Mouse (Mus musculus) bone marrow, adult 2 months (tissue): ENCODE measurements around the gene Olfr1359. TPM values are rescaled to one million over a fixed set of nuclear protein-coding genes. Genes with fewer than 3 reads are reported as not detected.
A peak's percentile ranks its signal among the peaks of the same experiment; 100 is the strongest.
"Not testable (repeated sequence)": the region's sequence is repeated elsewhere in the genome, so short reads cannot be mapped to it uniquely, and the experiment has no call there.

Experiments used
- H3K27ac ChIP-seq: fragments of 200-500 bp; 2 replicates; pipeline ENCODE4 v1.5.1; 2012; ENCODE audit warnings: low read depth, mild to moderate bottlenecking, control low read depth, inconsistent platforms, low read length; ENCODE audit not compliant: control insufficient read depth, poor library complexity, insufficient read depth
- H3K4me1 ChIP-seq: fragments of 200-500 bp; 2 replicates; pipeline ENCODE4 v1.6.1; 2011; ENCODE audit warnings: low read length; ENCODE audit not compliant: control insufficient read depth, insufficient read depth
- H3K4me3 ChIP-seq: fragments of 200-500 bp; replicated peaks from 2 replicates; pipeline ENCODE3; 2011; ENCODE audit warnings: mild to moderate bottlenecking, low read depth, low read length, control low read depth; ENCODE audit not compliant: control insufficient read depth
- CTCF ChIP-seq: fragments of 200-500 bp; IDR thresholded peaks from 2 replicates; pipeline ENCODE4 v1.5.1; 2011; ENCODE audit warnings: low read length, control low read depth; ENCODE audit not compliant: control insufficient read depth, insufficient read depth
- POLR2A ChIP-seq: fragments of 200-500 bp; IDR thresholded peaks from 2 replicates; pipeline ENCODE4 v1.6.1; 2011; ENCODE audit warnings: low read depth, mild to moderate bottlenecking, control low read depth, low read length, borderline replicate concordance; ENCODE audit not compliant: control insufficient read depth
- WGBS: fragments of 180-500 bp; shearing (Covaris S2); methylation state at CpG from one replicate; pipeline ENCODE4 v1.1.7; 2018; 5-methylcytosine and 5-hydroxymethylcytosine counted together
- polyA plus RNA-seq: library from polyadenylated mRNA; stranded (reverse); fragments of >200 nt; gene quantifications from 2 replicates; pipeline ENCODE4 v1.2.4, GENCODE M21; 2011; ENCODE audit warnings: low replicate concordance; ENCODE audit not compliant: missing spikeins, insufficient read depth, insufficient read length

Olfr1359 gene
- polyA plus RNA-seq, 1 experiment, result not detected

- H3K4me1 ChIP-seq, result not testable (repeated sequence)
- peak; percentile 96 for TF ChIP-seq POLR2A
- H3K4me3 ChIP-seq, result peak within 1 kb of the TSS; percentile 82
- WGBS, result under 1% methylated on average over 37 of the region's 37 CpGs
- H3K27ac ChIP-seq, result peak within 1 kb of the TSS; percentile 97
These were observed 24.0 kb downstream of the Olfr1359 start, which contains the start of gene Hist1h2bm for GRCm38 (mm10) chr13:21721757-21722372. Gene Hist1h2bm (plus strand): TSS chr13:21722044.

DNA sequence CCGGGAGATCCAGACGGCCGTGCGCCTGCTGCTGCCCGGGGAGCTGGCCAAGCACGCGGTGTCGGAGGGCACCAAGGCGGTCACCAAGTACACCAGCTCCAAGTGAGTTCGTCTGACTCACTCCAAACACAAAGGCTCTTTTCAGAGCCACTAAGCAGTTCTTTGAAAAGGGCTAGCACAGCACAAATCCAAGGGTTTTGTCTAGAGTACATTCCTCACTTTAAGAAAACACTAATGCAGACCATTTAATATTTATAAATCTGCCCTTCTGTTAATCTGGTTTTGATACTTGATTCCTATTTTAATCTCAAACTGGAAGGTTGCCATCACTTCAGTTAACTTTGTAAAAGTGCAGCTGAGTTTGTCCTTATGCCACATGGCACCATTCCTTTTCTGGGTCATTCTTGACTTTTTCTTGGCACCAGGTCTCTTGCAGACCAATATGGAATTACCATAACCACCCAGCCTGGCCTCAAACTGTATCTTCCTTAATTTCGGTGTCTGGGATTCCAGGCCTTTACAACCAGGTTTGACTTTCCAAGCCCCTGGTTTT, 24.5 kb downstream of the Olfr1359 start:
- WGBS, result 5% methylated on average over 11 of the region's 11 CpGs
- Histone ChIP-seq H3K4me1 (no peaks in the 10 kb centered on the region; the same call in 1 of the 2 replicates), H3K27ac (peak overlapping the region; percentile 91), H3K4me3 (no peak overlapping the region)
- TF ChIP-seq CTCF (no peak), POLR2A (no peak)

- TF ChIP-seq CTCF (no peak), POLR2A (no peak)
- Histone ChIP-seq H3K4me1 (no peaks in the 10 kb centered on the region; the same call in 1 of the 2 replicates), H3K27ac (no peak overlapping the region), H3K4me3 (no peak overlapping the region)
- 47% methylated on average over 5 of the region's 5 CpGs for WGBS
These were observed 25.3 kb downstream of the Olfr1359 start for GRCm38 (mm10) chr13:21722993-21723836.

DNA sequence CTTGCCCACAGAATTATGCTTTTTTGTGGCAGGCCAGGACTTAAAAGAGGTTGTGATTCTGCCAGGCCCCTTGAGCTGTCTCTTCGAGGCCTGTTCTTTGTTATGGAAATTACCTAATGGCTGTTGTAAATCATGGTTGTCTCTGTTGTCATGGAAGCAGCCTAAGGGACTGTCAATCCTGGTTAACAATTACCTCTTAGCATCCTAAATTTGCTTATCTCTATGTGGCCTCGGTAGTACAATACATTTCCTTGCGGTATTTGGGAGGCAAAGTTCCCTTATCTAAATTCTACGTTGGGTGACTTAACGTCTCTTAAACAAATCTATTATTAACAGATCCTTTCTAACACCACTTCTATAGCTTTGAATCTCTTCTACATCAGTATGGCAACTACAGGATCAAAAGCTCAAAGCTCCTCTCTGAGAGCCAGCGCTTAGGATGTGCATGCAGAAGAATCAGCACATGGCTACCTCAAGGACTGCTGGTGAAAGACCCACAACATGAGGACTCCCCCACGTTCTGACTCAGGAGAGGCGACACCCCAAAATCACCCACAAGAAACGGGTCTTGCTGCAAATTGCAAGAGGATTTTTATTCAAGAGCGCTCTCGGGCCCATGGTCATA, 30.1 kb downstream of the Olfr1359 start:
- Histone ChIP-seq H3K4me1 (no peaks in the 10 kb centered on the region; the same call in 1 of the 2 replicates), H3K4me3 (no peak overlapping the region), H3K27ac (no peak overlapping the region)
- TF ChIP-seq POLR2A, result no peak
- no peak for TF ChIP-seq CTCF
- WGBS, result 75% methylated on average over 11 of the region's 11 CpGs

DNA sequence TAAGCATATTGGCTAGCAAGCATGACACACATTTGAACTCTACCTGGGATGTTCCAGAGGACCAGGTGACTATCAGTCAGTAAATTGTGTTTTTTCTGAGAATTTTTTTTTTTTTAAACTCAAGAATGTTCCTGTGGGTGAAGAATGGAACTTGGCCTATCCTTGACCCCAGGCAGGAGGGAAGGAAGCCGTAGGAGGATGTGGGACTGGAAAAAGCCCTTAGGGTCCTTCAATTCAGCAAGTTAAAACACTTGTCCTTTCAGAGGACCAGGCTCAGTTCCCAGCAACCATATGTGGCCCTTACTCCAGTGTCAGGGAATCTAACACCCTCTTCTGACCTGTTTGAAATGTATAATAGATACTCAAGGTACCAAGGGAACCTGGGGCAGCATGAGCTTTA, 31.6 kb downstream of the Olfr1359 start:
- 73% methylated on average over 1 of the region's 1 CpGs for WGBS
- TF ChIP-seq CTCF, result no peak
- no peak for TF ChIP-seq POLR2A
- Histone ChIP-seq H3K27ac (no peak overlapping the region), H3K4me1 (peaks cover 5% of the 10 kb centered on the region), H3K4me3 (no peak overlapping the region)

- Histone ChIP-seq H3K27ac (no peak overlapping the region), H3K4me3 (no peak overlapping the region), H3K4me1 (peaks cover 5% of the 10 kb centered on the region)
- WGBS, result 80% methylated on average over 5 of the region's 5 CpGs
- TF ChIP-seq POLR2A (no peak), CTCF (no peak)
These were observed 35.6 kb downstream of the Olfr1359 start for GRCm38 (mm10) chr13:21733466-21733865.

DNA sequence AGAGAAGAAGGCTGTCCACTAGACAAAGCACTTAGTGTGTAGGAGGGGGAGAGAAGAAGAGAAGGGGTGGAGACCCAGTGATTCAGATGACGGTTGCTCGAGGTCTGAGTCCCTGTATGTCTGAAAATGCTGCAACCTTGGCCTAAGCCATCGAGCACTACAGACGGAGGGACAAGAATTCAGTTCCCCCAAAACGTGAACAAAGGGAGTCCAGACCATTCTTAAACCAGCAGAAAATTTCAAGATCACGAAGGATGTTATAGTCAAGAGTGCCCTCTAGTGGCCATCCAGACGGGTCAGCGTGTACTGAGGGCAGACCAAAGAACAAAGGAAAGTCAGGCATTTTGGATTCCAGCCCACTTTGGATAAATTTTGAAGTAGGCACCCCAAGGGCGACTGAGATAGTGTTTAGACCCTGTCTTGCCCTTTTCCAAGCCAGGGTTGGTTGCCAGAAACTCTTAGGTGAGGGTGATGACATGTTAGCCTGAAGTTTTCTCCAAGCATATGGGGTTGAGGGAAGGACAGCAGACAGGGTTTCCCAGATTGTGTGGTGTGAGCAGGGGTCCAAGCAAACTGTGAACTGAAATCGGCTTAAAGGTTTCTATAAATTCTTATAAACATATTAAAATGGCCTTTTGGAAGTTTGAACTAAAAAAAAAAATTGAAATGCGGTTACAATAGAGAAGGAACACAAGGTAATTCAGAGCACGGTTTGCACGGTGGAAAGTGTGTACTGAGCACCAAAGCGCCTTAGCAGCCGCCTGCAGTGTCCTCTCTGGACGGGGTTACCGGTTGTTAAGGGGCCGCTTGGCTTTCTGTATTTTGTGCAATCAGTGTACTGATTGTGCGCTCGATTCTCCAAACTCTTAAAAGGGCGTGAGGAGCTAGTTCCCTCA, 36.3 kb downstream of the Olfr1359 start:
- TF ChIP-seq CTCF (peak; percentile 77), POLR2A (no peak)
- H3K27ac ChIP-seq, result peak overlapping the region; percentile 93

More for the DNA sequence above, 36.3 kb downstream of the Olfr1359 start:
- Histone ChIP-seq H3K4me3 (peak overlapping the region; percentile 54), H3K4me1 (peaks cover 5% of the 10 kb centered on the region)
- under 1% methylated on average over 21 of the region's 21 CpGs for WGBS
